Mouse (Mus musculus): ENCODE results near the gene Clca3b.

DNA sequence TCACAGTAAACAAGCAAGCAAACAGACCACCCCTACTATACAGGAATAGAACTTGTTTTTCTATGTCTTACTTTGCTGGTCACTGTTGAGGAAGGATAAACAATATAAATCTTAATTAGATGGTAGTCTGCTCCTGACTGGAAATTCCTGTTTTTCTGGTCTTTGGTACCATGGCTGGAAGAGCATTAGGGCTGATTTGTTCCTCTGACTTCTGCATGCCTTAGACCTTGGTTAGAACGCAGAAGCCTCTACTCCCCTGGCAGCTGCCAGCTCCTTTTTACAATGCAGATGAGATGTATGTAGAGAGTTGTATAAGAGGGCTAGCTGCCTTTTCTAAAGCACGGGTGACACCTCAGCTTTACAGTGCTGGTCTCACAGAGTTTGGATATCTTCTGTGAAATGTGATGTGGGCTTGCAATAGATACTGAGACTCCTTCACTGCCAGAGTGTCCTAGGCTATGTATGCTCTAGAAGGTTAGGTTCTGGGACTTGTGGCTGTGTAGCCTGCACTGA is 41.1 kb upstream of the Clca3b start:
- TF ChIP-seq EP300 (IDR thresholded peaks at IDR 0.05; ENCODE audit: insufficient read depth, low read depth, low read length) (no peak), CTCF (IDR thresholded peaks at IDR 0.05) (no peak), POLR2A (IDR thresholded peaks at IDR 0.05; ENCODE audit: insufficient read depth, low read depth, low read length) (no peak)
